Mouse (Mus musculus): Measurements from ENCODE around the gene Gzmm. TPM values are rescaled to one million over a fixed set of nuclear protein-coding genes. Genes with fewer than 3 reads are reported as not detected.
A peak's percentile ranks its signal among the peaks of the same experiment; 100 is the strongest.

Gene Gzmm
- total RNA-seq, 2 experiments from 2014 or later, result 2.5 to 3.8 TPM

DNA sequence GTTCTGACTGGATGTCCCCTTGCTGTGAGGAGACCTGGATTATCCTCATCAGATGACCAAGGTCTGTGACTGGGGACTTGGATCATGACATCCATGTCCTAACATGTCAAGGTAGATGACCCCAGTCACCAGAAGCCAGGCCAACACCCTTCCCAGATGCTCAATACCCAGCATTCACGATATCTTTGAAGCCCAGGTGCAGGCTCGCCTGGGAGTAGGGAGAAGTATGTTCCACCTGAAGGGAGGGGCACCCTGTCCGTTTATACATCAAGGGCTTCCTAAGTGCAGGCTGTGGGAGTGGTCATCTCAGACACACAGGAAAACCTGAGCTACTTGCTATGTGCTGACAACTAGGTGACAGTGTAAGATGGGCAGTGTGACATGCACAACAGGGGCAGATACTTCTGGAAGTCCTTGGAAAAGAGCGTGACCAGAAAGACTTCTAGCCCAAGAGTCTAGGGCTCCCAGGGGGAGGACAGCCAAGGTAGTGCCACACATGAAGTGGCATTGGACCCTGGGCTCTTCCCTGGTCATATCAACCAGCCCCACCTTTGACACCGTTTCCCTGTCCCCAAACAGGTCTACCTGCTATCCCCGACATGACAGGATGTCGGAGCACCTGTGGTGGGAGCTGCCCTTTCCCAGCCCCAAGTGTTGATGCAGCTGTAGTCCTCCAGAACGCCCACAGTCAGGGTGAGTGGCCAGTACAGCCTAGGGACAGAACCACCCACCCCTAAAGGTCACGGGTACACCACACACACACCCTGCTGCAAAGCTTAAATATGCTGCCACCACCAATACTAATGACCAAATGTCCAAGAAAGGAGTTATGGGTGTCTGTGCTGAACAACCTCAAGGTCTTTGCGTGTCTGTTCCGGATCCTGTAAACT lies 8.0 kb upstream of the Gzmm start:
- DNase-seq (ENCODE audit: low spot score in 2 of 2), result no peak

DNA sequence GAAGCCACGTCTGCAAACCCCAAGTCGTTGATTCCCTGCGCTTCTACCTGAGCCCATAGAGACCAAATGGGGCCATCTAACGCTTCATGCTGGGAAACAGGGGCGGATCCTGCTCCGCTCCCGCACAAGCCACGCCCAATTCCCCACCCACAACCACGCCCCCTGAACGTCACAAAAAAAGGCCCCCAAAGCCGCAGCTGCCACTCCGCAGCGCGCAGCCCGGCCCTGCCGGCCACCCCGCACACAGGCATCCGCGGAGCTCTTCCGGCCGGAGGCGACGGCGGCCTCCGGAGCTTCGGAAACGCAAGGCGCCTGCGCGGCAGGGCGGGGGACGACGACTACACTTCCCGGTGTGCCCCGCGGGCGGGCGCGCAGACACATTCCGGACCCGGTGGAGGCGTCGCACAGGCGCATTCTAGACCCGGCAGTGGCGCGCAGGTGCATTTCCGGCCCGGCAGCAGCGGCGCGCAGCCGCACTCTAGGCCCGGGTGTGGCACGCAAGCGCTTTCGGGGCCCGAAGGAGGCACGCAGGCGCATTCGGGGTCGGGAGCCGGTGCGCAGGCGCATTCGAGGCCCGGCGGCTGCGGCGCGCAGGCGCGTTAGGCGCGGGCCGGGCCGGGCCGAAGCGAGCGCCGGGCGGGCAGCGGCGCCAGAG lies 7.1 kb upstream of the Gzmm start, which contains the start of gene Cdc34:
Cdc34 (plus strand) TSS at position 605 of the 655 bp plus-strand sequence.
- peak; percentile 98 to 99 for DNase-seq (ENCODE audit: low spot score in 2 of 2)

DNA sequence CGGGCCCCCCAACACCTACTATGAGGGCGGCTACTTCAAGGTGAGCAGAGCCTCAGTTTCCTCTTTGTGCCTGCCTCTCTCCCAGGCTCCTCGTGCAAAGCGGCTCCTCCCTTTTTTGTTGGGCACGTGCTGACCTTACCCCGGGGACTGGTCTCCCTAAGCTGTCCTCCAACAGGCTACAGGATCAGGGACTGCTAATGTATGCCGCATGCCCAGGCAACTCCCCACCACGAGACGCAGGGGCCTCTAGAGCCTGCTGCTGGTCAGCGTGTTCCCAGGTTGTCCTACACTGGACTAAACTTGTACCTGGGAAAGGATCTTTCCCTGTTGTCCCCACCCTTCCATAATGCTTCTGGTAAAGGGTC lies 6.3 kb upstream of the Gzmm start:
- no peak for DNase-seq (ENCODE audit: low spot score in 2 of 2)

DNA sequence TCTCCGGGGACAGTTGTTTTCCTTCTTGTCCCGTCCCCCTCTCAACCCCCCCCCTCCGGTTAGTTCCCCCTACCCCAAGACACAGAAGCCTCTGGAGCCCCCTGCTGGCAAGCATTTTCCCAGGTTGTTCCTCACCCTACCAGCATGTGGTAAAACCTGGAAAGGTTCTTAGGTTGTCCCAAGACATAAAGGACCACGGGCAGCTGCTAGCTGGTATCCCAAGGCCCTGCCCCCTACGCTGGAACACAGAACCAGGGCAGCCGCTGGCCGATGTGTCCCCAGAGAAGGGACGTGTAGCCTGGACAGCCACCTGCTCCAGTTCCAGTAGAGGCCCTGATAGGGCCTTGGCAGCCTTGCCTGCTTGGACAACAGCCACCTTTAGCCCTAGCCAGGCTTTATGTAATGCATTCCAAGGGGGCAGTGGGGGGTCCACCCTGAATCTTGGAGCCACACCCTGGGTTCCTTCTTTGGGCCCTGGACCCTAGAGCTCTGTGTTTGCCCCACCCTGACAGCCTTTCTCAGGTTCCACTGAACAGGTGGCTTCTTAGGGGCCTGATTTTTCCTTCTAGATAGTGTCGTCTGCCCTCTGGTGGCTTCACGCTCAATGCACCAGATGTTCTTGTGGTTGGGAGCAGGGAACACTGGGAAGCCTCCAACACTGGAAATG lies 5.8 kb upstream of the Gzmm start:
- peak in 1 of 2 experiments; percentile 63 for DNase-seq (ENCODE audit: low spot score in 2 of 2)

DNA sequence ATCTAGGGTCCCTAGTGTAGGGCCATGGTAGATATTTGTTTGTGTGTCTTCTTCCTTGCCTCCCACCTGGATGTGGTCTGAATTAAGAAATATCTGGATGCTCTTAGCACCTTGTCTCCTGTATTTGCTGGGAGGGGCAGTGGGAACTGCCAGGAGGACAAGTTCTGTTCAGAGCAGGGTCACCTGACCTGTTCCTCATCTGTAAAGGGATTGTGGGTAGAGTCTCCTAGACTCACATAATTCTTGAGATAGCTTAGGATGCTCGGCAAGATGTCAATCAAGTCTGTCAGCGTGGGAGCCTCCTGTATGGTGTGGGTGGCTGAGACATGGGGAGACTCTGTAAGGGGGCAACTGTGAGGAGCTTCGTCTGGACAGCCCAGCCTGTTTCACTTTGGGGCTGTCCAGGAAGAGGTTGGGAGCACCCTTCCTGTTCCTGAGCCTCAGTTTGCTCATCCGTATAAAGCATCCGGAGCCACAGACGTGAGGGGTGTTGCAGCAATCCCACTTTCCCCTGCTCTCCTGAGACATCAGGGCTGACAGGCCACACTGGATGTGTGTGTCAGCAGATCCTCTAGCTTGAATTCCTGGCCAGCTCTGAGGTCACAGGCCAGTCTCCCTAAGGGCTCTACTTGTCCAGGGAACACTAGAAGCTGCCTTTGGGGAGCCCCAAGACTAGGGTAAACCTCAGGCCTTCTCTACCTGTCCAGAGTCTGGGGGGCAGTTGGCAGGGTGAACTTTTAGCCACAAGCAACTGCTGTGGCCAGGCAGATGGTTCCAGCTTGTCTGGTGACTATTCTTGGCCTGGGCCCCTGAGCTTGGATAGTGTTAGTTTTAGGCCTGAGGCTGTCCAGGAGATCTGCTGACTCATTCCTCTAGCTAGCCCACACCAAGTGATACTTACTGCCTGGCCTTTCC lies 4.8 kb upstream of the Gzmm start:
- DNase-seq (ENCODE audit: low spot score in 2 of 2), result no peak

DNA sequence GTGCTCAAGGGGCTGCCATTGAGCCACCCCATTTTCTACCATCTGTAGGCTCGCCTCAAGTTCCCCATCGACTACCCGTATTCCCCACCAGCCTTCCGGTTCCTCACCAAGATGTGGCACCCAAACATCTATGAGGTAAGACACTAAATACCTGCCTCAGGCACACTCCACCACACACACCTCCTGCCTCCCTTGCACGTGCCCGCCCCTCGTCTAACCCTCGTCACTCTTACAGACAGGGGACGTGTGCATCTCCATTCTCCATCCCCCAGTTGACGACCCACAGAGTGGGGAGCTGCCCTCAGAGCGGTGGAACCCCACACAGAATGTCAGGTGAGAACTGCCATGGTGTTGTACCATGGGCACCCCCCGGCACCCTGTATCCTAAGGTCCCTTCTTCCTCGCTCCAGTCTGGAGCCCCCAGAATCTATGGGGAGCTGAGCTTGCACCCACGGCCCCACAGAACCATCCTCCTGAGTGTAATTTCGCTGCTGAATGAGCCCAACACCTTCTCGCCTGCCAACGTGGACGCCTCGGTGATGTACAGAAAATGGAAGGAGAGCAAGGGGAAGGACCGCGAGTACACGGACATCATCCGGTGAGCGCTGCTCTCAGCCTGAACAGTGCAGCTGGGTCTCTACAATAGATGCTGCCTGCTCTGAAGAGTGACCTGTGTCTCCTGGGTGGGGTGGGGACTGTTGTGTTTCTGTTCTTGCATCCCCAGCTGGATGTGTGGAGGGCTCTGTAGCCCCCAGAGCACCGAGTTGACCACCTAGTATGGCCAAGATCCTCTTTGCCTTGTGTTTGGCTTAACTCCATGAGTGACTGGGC lies 3.8 kb upstream of the Gzmm start:
- no peak for DNase-seq (ENCODE audit: low spot score in 2 of 2)

DNA sequence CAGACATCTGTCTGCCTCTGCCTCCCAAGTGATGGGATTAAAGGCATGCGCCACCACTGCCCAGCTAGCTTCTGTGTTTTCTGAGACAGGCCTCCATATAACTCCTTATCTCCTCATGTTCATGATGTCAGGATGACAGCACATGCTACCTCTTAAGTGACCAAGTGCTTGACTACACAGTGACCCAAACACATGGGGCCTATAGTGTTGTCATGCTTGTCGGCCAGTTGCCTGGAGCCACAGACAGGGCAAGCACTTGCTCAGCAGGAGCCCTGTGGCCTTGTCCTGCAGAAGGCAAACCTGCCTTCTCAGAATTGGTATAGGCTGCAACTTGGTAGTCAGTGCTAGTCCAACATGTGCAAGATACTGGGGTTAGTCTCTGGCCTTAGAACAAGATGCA lies 2.6 kb upstream of the Gzmm start:
- no peak for DNase-seq (ENCODE audit: low spot score in 2 of 2)

DNA sequence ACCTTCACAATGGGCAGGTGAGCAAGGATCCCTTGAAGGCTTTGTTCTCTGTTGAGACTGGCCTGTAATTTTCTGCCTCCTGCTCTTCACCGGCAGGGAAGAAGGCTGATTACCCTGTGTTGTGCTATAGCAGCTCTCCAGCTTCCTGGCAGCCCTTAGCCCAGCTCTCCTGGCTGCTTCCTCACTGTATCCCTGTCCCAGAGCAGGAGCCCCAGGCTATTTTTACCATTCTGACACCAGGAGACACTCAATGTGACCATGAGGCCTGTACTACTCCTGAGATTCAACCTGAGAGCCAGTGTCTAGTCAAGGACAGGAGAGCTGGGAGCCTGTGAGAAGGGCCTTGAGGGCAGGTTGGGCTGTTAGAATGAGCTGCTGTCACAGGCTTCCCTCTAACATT lies 2.1 kb upstream of the Gzmm start:
- DNase-seq (ENCODE audit: low spot score in 2 of 2), result no peak

DNA sequence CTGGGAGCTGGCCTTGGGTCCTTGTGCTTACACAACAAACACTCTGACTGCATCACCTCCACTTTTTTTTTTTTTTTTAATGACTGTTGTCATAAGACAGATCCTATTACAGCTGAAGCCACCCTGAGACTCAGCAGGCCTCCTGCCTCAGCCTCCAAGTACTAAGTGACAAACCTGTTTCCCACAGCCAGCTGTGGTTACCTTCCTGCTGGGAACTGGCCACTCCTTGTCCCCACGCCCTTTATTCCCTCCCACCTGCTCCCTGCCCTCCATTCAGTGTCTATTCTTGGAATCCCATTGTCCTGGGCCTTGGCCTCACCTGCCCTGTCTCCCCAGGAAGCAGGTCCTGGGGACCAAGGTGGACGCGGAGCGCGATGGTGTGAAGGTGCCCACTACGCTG lies 1.3 kb upstream of the Gzmm start:
- DNase-seq (ENCODE audit: low spot score in 2 of 2), result no peak

DNA sequence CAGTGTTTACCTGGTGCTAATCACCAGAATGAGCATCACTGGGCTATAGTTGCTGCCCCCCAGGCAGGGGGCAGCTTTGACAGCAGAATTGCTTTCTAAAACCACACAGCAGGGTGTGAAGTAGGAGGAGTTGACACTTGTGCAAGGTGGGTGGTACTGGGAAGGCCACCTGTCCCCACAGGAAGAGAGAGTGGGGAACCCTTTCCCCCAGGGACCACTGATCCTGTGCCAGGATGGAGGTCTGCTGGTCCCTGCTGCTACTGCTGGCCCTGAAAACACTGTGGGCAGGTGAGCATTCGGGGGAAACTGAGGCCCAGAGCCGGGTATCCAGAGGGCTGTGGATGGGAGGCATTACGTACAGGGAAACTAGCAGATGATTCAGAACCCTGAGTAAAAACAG lies 358 bp downstream of the Gzmm start:
- DNase-seq (ENCODE audit: low spot score in 2 of 2), result peak in 1 of 2 experiments; percentile 8

DNA sequence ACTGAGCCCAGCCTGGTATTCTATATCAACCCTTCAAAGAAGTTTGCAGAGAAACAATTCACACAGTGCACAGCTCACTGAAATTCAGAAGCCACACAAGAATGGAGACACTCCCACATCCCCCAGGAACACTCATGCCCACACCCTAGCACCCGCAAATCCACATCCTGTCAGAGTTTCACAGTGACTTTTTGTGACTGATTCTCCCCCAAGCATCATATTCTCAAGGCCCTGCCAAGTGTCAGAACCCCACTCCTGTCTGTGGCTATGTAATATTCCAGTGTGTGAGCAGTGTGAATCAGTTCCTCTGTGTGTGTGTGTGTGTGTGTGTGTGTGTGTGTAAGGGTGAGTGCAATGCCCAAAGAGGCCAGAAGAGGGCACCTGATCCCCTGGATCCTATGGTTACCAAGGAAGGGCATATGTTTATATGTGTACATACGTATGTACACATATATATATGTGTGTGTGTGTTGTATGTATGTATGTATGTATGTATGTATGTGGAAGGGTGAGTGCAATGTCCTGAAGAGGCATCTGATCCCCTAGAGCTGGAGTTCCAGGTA lies 3.2 kb downstream of the Gzmm start:
- DNase-seq (ENCODE audit: low spot score in 2 of 2), result no peak

DNA sequence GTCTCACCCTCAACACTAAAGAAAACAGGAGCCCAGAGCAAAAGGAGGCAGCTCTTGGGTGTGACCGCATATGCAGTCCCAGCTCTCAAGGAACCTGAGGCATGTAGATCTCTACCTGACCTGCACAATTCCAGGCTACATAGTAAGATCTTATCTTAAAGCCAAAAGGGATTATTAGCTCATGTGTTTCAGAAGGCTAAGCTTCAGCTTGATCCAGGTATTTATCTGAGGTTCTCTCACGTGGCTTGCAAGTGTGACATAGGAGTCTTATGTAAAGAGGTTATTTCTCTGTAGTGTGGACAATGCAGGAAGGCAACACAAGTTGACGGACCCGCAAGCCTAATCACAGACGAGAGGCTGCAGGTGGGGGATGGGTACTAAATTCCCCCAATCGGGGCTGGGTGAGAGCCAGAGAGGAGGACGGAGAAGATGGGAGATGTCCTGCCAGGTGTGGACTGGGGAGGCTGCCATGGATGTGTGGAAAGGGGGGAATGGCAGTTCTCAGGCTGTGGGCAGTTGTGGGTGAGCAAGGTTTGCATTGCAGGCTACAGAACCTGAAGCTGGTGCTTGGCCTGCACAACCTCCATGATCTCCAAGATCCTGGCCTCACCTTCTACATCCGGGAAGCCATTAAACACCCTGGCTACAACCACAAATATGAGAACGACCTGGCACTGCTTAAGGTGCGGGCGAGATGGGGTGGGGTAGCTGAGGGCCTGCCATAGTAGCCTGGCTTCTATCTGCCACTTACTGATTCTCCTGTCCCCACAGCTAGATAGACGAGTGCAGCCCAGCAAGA lies 5.0 kb downstream of the Gzmm start:
- no peak for DNase-seq (ENCODE audit: low spot score in 2 of 2)

DNA sequence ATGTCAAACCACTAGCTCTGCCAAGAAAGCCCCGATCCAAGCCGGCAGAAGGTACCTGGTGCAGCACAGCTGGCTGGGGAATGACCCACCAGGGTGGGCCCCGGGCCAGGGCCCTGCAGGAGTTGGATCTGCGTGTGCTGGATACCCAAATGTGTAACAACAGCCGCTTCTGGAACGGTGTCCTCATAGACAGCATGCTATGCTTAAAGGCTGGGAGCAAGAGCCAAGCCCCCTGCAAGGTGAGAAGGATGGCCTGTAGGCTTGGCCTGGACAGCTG lies 5.5 kb downstream of the Gzmm start:
- DNase-seq (ENCODE audit: low spot score in 2 of 2), result no peak

DNA sequence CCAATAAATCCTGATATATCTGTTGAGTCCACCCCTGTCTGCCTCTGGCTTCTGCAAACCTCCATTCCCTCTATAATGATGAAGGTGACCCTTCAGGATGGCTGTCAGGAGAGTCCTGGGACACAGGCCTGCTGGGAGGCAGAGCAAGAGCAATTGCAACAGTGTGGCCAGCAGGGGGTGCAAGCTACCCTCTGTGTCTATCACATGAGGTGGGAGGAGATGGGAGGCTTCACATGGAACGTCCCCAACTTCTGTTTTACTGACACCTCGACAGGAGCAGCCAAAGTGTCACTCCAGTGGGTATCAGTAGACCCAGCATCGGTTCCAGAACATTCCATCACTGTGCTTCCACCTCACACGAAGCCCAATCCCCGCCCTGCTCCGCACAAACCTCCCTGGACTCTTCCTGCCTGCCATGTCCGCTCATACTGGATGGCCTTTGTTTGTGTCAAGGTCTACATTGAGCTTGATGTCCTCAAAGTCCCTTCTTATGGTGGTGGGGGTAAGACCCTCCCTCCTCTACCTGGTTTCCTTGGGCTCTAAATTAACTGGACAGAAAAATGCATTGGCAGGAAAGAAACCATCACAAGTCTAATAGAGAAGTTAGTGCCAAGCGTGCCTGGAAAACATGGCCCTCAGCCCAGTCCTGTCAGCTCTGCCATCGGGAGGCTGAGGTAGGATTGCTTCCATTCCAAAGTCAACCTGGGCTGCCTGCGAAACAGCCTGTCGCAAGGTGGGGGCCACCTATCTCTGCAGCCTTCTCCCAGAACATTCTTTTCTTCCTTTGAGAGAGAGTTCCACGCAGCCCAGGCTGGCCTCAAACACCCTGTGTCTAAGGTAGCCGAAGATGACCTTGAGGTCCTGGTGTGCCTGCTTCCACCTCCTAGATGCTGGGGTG lies 6.7 kb downstream of the Gzmm start:
- peak; percentile 66 to 83 for DNase-seq (ENCODE audit: low spot score in 2 of 2)

DNA sequence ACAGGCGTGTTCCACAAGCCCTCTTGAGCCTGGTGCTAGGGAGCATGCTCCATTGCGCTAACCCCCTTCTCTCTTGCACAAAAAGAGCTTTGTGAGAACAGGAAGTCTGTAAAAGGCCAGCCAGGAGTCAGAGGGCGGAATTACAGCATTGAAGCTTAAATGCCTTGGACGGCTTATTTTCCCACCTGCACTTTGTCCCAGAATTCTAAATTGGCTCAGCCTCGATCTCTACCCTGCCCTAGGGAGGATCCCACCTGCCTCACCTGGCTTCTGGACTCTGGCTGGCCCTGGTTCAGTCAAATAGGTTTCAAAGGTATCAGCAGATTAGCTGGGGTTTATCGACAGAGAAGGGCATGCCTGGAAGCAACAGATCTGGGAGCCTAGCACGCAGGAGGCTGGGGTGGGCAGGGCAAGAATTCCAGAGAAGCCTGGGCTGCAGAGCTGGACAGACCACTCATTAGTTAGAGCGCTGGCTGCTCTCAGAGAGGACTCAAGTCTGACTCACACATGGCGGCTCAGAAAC lies 7.4 kb downstream of the Gzmm start:
- no peak for DNase-seq (ENCODE audit: low spot score in 2 of 2)

DNA sequence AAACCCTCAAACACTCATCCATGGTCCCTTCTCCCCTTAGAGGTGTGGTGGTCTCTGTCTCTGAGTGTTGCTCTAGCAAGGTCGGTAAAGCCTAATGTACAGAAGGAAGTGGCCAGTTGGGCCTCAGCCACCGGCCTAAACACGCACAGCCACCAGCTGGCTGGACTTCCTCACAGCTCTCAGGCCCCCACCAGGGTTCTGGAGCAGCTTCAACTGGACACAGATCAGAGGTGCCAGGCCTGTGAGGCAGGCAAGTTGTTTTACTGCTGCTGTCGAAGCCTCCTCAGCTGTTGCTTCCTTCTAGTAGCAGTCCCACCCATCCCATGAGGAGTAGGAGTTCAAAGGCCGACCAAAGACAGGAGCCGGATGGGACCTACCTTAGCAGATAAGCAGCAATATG lies 9.1 kb downstream of the Gzmm start:
- DNase-seq (ENCODE audit: low spot score in 2 of 2), result no peak

DNA sequence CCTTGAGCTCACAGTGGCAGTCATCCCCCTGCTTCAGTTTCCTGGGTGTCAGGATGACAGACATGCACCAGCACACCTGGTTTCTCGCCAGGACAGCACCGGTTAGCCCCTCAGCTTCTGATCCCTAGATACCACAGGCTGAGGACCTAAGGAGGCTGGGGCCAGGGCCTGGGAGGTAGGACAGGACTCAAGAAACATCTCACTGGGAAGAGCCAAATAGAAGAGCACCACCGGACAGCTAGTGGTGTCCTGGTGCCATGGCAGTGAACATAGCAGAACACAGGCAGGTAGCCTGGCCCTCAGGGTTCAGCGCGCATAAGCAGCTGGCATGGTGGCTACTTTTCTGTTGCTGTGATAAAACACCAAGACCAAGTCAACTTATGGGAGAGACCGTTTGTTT lies 9.6 kb downstream of the Gzmm start:
- DNase-seq (ENCODE audit: low spot score in 2 of 2), result no peak

DNA sequence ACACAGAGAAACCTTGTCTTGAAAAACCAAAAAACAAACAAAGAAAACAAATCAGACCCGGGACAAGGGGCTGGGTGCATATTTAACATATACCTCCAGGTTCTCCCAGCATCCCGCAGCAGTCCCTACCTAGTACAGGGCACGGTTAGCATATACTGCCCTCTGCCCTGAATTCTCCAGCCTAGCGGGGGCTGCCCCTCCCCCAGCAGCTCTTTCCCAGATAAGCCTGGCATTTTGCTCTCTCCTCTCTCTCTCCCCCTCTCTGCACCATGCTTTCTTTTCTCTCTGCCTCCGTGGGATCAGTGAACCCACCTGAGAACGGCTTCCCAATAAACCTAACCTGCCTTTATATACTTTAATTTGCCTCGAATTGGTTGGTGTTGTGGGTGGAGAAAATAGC lies 11.9 kb downstream of the Gzmm start:
- no peak for DNase-seq (ENCODE audit: low spot score in 2 of 2)
